Mouse (Mus musculus) layer of hippocampus, postnatal 14 days (tissue): ENCODE results near the gene Atic. TPM values are rescaled to one million over a fixed set of nuclear protein-coding genes. Genes with fewer than 3 reads are reported as not detected.

Source experiments
- DNase-seq, 2 experiments: peaks; one replicate each; pipeline ENCODE4 v3.0.0; 2021 to 2022; ENCODE audit warnings: low spot score in 2 of 2, mixed read lengths in 1 of 2
- total RNA-seq, 2 experiments: library from RNA; stranded (reverse); gene quantifications; 2 replicates each; pipeline ENCODE4 v1.2.3; 2021

Gene Atic
- total RNA-seq, 2 experiments from 2014 or later, result 33.0 to 34.2 TPM

DNA sequence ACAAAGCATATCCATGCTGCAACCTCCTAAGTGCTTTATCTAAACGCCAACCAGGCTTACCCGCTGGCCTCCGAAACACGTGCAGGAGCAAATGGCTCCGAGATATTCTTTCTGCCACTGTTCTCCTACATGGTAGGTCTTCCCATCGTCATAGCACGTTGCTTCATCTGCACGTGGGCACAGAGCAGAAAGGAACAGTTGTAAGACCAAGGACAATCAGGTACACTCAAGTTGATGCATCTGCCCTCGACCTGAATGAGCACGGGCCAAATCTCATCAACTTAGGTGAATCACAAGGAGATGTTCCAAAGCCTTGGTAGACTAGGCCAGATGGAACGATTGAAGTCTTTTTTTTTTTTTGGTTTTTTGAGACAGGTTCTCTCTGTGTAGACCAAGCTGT, 33.1 kb downstream of the Atic start:
- DNase-seq, result no peak

DNA sequence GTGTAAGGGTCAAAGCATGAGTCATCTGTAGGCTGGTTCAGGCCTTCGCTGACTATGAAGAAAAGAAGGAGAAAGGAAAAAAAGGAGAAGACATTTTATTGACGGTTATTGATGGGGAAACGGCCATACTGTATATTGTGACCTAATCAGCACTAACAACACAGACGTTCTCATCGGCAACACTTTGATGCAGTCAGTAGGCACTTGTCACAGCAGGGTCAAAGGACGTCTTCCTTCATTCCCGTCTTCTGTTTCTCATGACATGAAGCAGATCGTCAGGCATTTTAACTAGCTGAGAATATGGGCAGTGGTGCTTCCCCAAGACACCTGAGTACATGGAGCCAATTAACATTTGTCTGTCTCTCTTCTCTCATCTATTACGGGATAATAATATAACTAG, 36.2 kb downstream of the Atic start:
- DNase-seq, result no peak

DNA sequence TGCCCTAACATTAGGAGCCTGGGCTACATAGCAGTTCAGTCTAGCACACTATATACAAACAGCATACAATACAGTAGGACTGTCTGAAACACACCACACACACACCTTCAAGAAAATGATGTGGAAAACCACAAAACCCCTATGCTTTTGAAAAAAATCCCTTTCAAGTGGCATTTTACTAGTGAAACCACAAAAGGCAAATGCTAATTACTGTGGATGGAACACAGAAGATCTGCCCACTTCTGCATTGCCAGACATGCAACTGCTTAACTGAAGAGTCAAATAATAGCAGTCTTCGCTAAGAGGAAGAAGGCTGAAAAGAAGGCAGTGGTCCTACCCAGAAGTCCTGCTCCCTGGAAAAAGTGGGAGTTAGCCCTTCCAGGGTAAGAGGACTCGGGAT, 37.3 kb downstream of the Atic start:
- DNase-seq, result no peak

DNA sequence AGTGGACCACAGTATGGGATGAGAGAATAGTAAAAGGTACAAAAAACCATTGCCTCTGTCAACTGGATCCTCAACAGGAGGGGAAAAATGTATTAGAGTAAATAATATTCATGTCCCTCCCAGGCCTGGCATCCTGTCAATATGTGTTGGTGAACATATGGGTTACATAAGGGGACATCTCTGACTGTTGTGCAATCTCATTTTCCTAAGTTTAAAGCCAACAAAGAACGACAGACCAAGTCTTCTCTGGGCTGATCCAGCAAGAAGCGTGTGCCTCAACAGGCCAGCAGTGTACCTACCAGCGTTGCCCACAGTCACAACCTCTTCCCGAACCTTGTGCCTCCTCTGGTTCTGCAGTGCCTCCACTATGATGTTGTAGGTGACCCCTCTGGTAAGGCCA, 38.4 kb downstream of the Atic start:
- DNase-seq, result no peak

DNA sequence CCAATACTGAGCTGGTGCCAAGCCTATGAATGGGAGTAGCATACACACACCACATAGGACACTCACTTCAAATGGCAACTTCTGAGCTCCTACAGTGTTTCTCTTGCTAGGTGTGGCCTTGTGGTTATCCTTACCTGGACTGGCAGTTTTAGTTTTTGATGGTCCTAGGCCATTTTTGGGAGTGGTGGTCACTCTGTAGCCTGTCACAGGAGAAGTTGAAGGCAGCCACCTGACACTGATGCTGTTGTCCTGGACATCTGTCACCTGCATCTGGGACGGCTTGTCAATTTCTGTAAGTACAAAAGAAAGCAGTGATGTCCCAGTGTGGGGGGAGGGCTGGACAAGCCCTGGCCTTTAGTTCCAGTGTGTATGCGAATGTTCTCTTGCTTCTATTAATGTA, 48.8 kb downstream of the Atic start:
- DNase-seq, result no peak

DNA sequence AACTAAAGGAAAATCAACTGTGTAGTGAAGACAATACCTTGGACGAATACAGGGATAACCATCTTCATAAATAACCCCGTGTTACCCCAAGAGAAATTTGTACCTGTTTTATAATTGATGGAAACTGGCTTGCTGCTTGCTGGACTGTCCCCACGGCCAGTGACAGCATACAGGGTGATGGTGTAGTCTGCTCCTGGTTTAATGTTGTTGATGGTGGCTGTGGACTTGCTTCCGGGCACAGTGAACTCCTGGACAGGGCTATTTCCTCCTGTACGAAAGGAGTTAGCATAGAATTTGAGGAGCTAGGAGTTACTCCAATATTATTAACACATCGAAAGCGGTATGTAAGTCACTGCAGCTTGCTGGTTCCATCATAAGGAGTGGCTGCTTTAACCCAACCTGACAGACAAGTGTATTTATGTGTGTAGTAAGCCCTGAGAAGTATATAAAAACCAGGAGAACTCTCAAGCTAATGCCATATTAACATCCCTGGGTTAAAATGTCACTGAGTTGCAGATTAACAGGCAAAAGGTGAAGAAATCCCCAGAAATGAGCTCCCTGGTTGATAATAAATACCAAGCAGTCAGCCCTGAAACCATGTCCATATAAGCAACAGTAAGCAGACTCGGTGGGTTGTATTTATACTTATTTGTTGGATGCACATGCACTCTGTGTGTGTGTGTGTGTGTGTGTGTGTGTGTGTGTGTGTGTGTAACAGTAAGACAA, 49.8 kb downstream of the Atic start:
- no peak for DNase-seq

DNA sequence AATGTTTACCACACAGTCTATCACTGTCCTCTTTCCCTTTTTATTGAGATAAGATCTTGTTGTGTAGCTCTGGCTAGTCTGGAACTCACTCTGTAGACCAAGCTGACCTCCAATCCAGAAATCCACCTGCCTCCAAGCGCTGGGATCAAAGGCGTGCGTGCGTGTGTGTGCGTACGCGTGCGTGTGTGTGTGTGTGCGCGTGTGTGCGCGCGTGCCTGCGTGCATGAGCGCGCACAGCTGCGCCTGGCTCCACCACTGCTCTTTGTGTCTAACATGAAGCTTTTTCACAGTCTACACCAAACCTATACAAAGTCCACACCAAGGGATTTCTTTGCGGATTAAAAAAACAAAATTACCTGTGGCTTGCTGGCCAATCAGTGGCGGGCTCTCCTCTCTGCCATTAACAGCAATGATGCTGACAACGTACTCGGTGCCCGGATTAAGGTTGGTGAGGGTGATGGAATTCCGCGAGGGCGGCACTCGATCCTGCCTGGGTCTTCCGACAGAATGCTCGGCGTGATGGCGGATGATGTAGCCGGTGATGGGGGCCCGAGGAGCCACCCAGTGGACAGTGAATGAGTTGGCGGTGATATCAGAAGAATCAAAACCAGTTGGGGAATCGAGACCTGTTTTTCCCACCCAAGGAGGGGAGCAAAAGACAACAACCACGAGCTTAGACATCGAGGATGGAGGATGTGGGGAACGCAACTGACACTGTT, 52.3 kb downstream of the Atic start:
- DNase-seq, result no peak

DNA sequence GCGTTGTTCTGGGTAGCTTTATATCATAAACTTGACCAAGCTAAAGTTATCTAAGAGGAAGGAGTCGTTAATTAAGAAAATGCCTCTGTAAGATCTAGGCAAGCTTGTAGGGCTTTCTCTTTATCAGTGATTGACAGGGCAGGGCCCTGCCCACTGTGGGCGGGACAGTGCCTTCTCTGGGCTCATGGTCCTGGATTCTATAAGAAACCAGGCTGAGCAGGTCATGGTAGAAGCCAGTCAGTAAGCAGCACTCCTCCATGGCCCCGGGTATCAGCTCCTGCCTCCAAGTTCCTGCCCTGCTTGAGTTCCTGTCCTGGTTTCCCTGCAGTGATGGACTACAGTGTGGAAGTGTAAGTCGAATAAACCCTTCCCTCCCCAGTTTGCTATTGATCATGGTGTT, 53.0 kb downstream of the Atic start:
- no peak for DNase-seq

DNA sequence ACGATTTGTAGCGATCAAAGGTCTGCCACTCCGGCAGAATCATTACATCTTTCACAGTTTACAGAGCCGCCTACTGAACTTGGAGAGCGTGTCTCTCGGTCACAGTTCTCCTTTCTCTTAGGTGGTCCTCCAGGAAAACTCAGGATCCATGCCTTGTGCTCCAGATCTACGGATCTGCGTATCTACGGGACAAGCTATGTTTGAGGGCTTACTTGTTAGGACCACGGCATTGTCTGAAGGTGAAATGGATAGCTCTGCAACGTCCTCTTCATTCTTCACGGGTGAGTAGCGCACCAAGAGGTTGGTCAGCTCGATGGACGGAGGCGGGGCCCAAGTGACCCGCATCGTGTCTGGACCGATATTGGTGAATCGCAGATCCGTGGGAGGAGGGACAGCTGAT, 55.3 kb downstream of the Atic start:
- no peak for DNase-seq

DNA sequence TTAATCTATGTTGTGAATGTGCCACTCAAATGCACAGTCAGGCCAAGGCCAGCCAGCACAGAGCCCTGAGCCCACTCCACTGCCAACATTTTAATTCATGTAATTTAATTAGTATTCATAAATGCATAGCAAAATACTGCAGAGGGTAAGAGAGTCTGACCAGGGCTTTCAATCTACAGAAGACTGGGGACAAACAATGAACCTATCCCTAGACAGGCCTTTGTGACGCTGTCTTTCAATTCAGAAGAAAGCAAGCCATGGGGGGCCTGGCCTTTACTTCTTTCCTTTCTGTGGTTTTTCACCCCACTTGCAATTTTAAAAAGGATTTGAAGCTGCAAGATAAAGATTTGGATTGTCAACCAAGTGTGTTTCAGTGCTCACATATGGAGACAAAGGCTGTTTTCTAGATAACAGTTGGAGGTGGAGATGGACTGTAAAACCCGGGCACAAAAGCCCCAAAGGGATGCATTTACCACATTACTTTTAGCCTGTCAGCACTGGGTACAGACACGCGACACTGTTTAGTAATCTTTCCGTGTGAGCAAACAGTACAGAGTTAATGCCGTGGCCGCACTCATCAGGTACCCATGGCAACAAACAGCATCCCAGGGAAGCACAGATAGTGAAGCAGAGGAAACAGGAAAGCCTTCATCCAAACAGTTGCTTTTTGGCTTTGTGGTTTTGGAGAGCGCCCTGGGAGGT, 57.7 kb downstream of the Atic start:
- DNase-seq, result peak; percentile 14 to 20

DNA sequence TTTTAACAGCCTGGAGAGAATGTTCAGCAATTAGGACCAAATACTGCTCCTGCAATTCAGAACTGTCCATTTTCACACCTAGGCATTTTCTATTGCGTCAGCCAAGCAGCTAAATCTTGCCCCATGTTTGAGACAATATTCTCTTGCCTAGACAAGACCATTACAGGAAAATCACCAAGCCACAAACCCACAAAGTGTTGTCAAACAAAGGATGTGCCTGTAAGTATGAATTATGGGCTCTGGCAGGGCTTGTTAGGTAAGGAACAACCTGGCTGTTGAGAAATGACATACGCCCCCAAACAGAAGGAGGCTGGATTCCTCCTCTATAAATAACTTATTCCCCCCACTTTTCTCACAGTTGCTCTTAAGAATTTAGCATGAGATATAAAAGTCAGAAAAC, 64.6 kb downstream of the Atic start:
- no peak for DNase-seq

DNA sequence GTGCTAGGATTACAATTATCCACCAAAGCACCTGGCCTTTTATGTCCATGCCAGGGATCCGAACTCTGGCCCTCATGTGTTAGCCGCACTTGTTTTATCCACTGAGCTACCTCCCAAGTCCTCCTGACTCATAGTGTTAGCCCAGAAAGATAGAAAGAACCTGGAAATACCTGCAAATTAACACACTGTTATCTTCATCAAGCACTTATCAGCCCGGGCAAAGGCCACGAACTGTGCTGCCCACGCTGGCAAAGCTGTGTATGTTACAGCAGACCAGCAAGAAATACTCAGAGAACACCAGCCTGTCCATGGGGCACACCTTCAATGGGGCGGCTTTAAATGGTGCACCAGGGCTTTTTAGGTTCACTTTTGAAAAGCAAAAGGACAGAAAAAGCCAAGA, 66.7 kb downstream of the Atic start:
- DNase-seq, result no peak

Other genes with a start within 250 kb of the Atic start
- gene Abca12, start 142.2 kb upstream of the Atic start, total RNA-seq, result under 1 TPM; 0.14 to 0.21 TPM
- 10 to 100 TPM; 72.1 to 89.4 TPM for gene Fn1, start 96.0 kb downstream of the Atic start, total RNA-seq